Mouse (Mus musculus): ENCODE measurements at regions not wholly inside any gene's neighbourhood (a gene's known extent, or its start where the extent isn't known, plus 50 kb on each side); places are given as distances from the start of the nearest gene placed in this dataset.

- Histone ChIP-seq H3K4me1 (ENCODE audit: insufficient read depth) (no peaks in the 10 kb centered on the region), H3K4me2 (ENCODE audit: low read depth) (no peak overlapping the region), H3K27ac (ENCODE audit: low read depth, low read length) (no peak overlapping the region), H3K9ac (no peak overlapping the region), H3K4me3 (ENCODE audit: low read depth, low read length) (no peak overlapping the region), H3K9me3 (ENCODE audit: low read length) (no peaks in the 10 kb centered on the region), H3K36me3 (ENCODE audit: insufficient read depth) (no peaks in the 10 kb centered on the region), H3K27me3 (ENCODE audit: insufficient read depth, low read length) (no peaks in the 10 kb centered on the region)
- DNase-seq: no peak
- 83% methylated on average over 6 of the region's 6 CpGs for WGBS
- no peak for ATAC-seq
- no peak for TF ChIP-seq CTCF (IDR thresholded peaks at IDR 0.05; ENCODE audit: low read depth)
These were observed 360.3 kb upstream of the Gm5148 start for GRCm38 (mm10) chr3:38084548-38084947.

DNA sequence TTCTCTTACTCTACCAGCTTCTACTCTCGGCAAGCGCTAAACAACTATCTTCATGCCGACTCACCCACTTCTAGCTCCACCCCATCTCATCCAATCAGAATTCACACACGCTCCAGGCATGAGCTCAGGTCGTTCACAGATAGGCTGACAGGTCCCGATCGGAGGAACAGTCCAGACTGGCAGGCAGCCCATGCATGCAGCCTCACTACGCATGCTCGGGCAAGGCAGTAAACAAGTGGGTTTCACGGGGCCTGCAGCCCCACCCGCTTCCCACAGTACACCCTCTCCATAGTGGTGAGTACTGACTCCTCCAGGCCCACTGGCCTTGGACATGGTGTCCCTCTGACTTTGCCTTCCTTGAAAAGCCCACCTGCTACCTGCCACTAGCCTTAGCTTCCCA, 358.1 kb upstream of the Gm5148 start:
- Histone ChIP-seq H3K4me1 (ENCODE audit: insufficient read depth) (no peaks in the 10 kb centered on the region), H3K36me3 (ENCODE audit: insufficient read depth) (no peaks in the 10 kb centered on the region), H3K9me3 (ENCODE audit: low read length) (no peaks in the 10 kb centered on the region), H3K9ac (no peak overlapping the region), H3K4me3 (ENCODE audit: low read depth, low read length) (no peak overlapping the region), H3K27me3 (ENCODE audit: insufficient read depth, low read length) (no peaks in the 10 kb centered on the region), H3K4me2 (ENCODE audit: low read depth) (no peak overlapping the region), H3K27ac (ENCODE audit: low read depth, low read length) (no peak overlapping the region)
- DNase-seq (no peak), ATAC-seq (no peak)
- TF ChIP-seq CTCF (IDR thresholded peaks at IDR 0.05; ENCODE audit: low read depth): no peak
- WGBS: 81% methylated on average over 11 of the region's 11 CpGs

DNA sequence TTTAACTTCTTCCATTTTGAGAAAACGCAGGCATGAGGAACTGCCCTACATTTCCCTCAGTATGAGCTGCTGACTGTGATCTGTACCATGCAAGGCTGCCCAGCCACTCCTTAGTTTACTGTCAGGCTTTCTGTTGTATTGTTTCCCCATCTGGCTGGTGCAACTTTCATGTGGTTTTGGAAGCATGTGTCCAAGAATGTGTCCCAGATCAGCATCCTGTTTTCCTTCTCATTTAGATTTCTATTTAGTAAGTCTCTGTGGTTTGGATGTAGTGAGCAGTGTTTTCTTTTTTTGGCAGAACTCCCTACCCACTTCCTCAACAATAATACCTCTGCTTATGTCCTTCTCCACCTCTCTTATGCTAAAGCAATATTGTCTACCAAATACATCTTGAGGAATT, 352.5 kb upstream of the Gm5148 start:
- Histone ChIP-seq H3K36me3 (ENCODE audit: insufficient read depth) (no peaks in the 10 kb centered on the region), H3K27ac (ENCODE audit: low read depth, low read length) (no peak overlapping the region), H3K9me3 (ENCODE audit: low read length) (no peaks in the 10 kb centered on the region), H3K4me1 (ENCODE audit: insufficient read depth) (no peaks in the 10 kb centered on the region), H3K4me2 (ENCODE audit: low read depth) (no peak overlapping the region), H3K4me3 (ENCODE audit: low read depth, low read length) (no peak overlapping the region), H3K27me3 (ENCODE audit: insufficient read depth, low read length) (no peaks in the 10 kb centered on the region), H3K9ac (no peak overlapping the region)
- ATAC-seq (no peak), DNase-seq (no peak)
- 67% methylated on average over 1 of the region's 1 CpGs for WGBS
- TF ChIP-seq CTCF (IDR thresholded peaks at IDR 0.05; ENCODE audit: low read depth): no peak

DNA sequence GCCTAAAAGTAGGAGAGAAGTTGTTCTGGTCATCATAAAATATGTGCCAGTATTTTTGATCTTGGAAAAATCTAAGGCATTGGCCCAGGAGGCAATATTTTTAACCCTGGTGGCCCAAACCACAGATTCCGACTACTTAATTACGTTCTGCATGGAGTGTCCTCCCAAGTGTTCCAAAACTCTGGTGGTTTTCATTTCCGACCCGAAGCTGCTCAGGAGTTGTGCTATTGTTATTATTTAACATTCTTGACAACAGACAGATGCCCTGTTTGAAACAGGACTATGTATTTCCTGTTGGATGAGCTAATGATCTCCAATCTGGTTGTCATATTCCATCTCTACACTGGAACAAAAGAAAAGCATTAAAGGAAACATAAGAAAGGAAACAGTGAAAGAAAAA, 349.7 kb upstream of the Gm5148 start:
- Histone ChIP-seq H3K27me3 (ENCODE audit: insufficient read depth, low read length) (no peaks in the 10 kb centered on the region), H3K36me3 (ENCODE audit: insufficient read depth) (no peaks in the 10 kb centered on the region), H3K4me3 (ENCODE audit: low read depth, low read length) (no peak overlapping the region), H3K9me3 (ENCODE audit: low read length) (no peaks in the 10 kb centered on the region), H3K4me1 (ENCODE audit: insufficient read depth) (no peaks in the 10 kb centered on the region), H3K27ac (ENCODE audit: low read depth, low read length) (no peak overlapping the region), H3K9ac (no peak overlapping the region), H3K4me2 (ENCODE audit: low read depth) (no peak overlapping the region)
- no peak for ATAC-seq
- no peak for TF ChIP-seq CTCF (IDR thresholded peaks at IDR 0.05; ENCODE audit: low read depth)
- 93% methylated on average over 4 of the region's 4 CpGs for WGBS
- no peak for DNase-seq

GRCm38 (mm10) chr3:38055627-38056026, 331.3 kb upstream of the Gm5148 start:
- Histone ChIP-seq H3K4me2 (ENCODE audit: low read depth) (no peak overlapping the region), H3K9me3 (ENCODE audit: low read length) (no peaks in the 10 kb centered on the region), H3K4me3 (ENCODE audit: low read depth, low read length) (no peak overlapping the region), H3K9ac (no peak overlapping the region), H3K36me3 (ENCODE audit: insufficient read depth) (no peaks in the 10 kb centered on the region), H3K27ac (ENCODE audit: low read depth, low read length) (no peak overlapping the region), H3K27me3 (ENCODE audit: insufficient read depth, low read length) (no peaks in the 10 kb centered on the region), H3K4me1 (ENCODE audit: insufficient read depth) (no peaks in the 10 kb centered on the region)
- WGBS: 84% methylated on average over 9 of the region's 9 CpGs
- ATAC-seq: no peak
- no peak for DNase-seq
- no peak for TF ChIP-seq CTCF (IDR thresholded peaks at IDR 0.05; ENCODE audit: low read depth)

- no peak overlapping the region for H3K27ac ChIP-seq (ENCODE audit: low read depth, low read length)
- no peak for ATAC-seq
These were observed 328.7 kb upstream of the Gm5148 start for GRCm38 (mm10) chr3:38052941-38053340.

DNA sequence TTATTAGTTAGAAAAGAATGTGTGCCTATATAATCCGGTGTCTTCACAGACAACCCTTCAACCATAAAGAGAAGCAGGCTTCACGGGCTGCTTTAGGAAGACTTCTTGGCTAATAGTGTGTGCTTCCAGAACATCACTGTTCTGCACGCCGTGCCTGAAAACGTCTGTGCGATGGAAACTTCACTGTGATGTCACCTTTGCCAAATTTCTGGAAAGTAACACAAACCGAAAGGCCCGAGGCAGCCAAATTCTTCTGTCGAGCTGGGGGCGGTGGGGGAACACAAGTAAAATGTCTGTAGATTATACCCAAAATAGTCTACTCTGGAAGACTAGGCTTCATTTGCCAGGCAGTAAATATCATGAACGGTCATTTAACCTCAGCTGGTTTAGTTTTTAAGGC, 327.5 kb upstream of the Gm5148 start:
- Histone ChIP-seq H3K27me3 (ENCODE audit: insufficient read depth, low read length) (no peaks in the 10 kb centered on the region), H3K27ac (ENCODE audit: low read depth, low read length) (no peak overlapping the region), H3K4me2 (ENCODE audit: low read depth) (no peak overlapping the region), H3K4me1 (ENCODE audit: insufficient read depth) (no peaks in the 10 kb centered on the region), H3K9me3 (ENCODE audit: low read length) (no peaks in the 10 kb centered on the region), H3K9ac (no peak overlapping the region), H3K36me3 (ENCODE audit: insufficient read depth) (no peaks in the 10 kb centered on the region), H3K4me3 (ENCODE audit: low read depth, low read length) (no peak overlapping the region)
- TF ChIP-seq CTCF (IDR thresholded peaks at IDR 0.05; ENCODE audit: low read depth): no peak
- no peak for DNase-seq
- ATAC-seq: no peak
- WGBS: 77% methylated on average over 11 of the region's 11 CpGs

More at GRCm38 (mm10) chr3:38052941-38053340, 328.7 kb upstream of the Gm5148 start:
- H3K27me3 ChIP-seq (ENCODE audit: insufficient read depth, low read length): no peaks in the 10 kb centered on the region
- no peak overlapping the region for H3K9ac ChIP-seq
- H3K36me3 ChIP-seq (ENCODE audit: insufficient read depth): no peaks in the 10 kb centered on the region
- DNase-seq: no peak
- no peak overlapping the region for H3K4me3 ChIP-seq (ENCODE audit: low read depth, low read length)
- H3K4me1 ChIP-seq (ENCODE audit: insufficient read depth): no peaks in the 10 kb centered on the region
- H3K9me3 ChIP-seq (ENCODE audit: low read length): no peaks in the 10 kb centered on the region
- 73% methylated on average over 7 of the region's 7 CpGs for WGBS
- TF ChIP-seq CTCF (IDR thresholded peaks at IDR 0.05; ENCODE audit: low read depth): no peak
- no peak overlapping the region for H3K4me2 ChIP-seq (ENCODE audit: low read depth)

- no peaks in the 10 kb centered on the region for H3K36me3 ChIP-seq (ENCODE audit: insufficient read depth)
- no peak overlapping the region for H3K4me2 ChIP-seq (ENCODE audit: low read depth)
- no peak for TF ChIP-seq CTCF (IDR thresholded peaks at IDR 0.05; ENCODE audit: low read depth)
- no peak overlapping the region for H3K27ac ChIP-seq (ENCODE audit: low read depth, low read length)
- no peaks in the 10 kb centered on the region for H3K9me3 ChIP-seq (ENCODE audit: low read length)
- 49% methylated on average over 9 of the region's 9 CpGs for WGBS
- no peak overlapping the region for H3K9ac ChIP-seq
- no peaks in the 10 kb centered on the region for H3K27me3 ChIP-seq (ENCODE audit: insufficient read depth, low read length)
- DNase-seq (no peak), ATAC-seq (no peak)
- no peaks in the 10 kb centered on the region for H3K4me1 ChIP-seq (ENCODE audit: insufficient read depth)
- H3K4me3 ChIP-seq (ENCODE audit: low read depth, low read length): no peak overlapping the region
These were observed 326.6 kb upstream of the Gm5148 start for GRCm38 (mm10) chr3:38050856-38051255.
